Mouse (Mus musculus): ENCODE measurements at regions not wholly inside any gene's neighbourhood (a gene's known extent, or its start where the extent isn't known, plus 50 kb on each side); places are given as distances from the start of the nearest gene placed in this dataset.

GRCm38 (mm10) chr1:38739018-38739417 lies 74.3 kb upstream of the Aff3 start:
- POLR2A ChIA-PET, result no interaction called here
- CTCF ChIA-PET, result no interaction called here

DNA sequence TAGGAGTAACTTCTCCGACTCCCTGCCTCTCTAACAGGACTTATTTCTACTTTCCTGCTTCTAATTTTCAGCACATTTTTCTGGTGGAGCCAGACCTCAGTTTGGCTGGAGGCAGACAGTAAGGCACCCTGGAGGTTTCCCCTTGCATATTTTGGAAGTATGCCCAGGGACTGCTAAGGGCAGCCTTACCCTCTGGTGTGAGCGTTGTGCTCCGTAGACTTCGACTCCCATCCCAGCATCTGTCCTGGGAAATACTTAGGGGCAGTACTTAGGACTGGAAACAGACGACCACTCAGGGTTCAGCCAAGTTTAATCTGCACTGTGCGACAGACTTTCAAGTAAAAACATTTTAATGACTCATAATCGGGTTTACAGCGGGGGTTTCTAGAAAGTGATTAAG lies 71.0 kb upstream of the Aff3 start:
- ChIA-PET CTCF (interaction anchor here in 1 of 4 experiments (0.5 kb wide), 1 partner anchor 896 kb away, joined by 3 read pairs; no protein-coding TSS in a partner anchor), POLR2A (no interaction called here)

DNA sequence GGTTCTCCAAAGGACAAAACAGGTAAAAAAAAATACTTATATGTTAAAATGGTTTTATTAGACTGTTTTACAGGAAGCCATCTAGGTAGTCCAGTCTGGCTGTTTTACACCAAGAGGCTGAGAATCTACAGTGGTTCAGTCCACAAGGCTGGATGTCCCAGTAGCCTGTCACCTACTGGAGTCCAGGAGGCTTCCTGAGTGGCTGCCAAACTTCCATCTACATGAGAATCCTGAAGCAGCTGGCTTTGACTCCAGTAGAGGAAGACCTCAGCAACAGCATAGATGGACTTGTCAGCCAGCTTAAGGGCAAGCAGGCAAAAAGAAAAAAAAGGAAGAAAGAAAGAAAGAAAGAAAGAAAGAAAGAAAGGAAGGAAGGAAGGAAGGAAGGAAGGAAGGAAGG lies 68.4 kb upstream of the Aff3 start:
- ChIA-PET CTCF (no interaction called here), POLR2A (interaction anchor here in 1 of 4 experiments (0.7 kb wide), 1 partner anchor 57 kb away, joined by 7 read pairs; no protein-coding TSS in a partner anchor)

GRCm38 (mm10) chr1:38729977-38730782 lies 65.4 kb upstream of the Aff3 start:
- POLR2A ChIA-PET, result interaction anchor here in 2 of 4 experiments (0.6 kb wide), 2 partner anchors 49 to 598 kb away, joined by 3 to 4 read pairs; no protein-coding TSS in a partner anchor
- CTCF ChIA-PET, result interaction anchor here in 2 of 4 experiments (0.6 to 1.3 kb wide), 4 partner anchors 10 to 524 kb away, joined by 3 to 8 read pairs (median 4); no protein-coding TSS in a partner anchor

GRCm38 (mm10) chr1:38725805-38726204 lies 61.0 kb upstream of the Aff3 start:
- POLR2A ChIA-PET, result no interaction called here
- CTCF ChIA-PET, result no interaction called here

GRCm38 (mm10) chr1:38724631-38725030 lies 59.9 kb upstream of the Aff3 start:
- CTCF ChIA-PET, result interaction anchor here in 1 of 4 experiments (1.0 kb wide), 1 partner anchor 539 kb away, joined by 3 read pairs; no protein-coding TSS in a partner anchor
- POLR2A ChIA-PET, result no interaction called here

DNA sequence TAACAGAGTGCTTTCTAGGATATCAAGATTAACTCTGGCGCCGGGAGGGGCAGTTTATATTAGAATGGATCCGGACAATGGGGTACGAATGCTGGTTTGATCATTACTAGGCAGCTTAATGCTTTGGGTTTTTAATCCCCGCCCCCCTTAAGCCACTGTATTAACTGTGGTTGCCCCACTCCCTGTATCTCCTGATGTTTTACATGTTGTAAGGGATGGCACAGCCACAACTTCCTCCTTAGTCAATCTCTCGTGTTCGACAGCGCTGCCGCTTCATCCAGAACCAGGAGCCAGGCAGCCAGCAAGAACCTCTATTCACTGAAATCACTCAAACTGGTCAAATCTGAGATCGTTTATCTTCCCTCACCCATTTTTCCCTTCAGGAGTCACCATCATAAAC lies 57.4 kb upstream of the Aff3 start:
- ChIA-PET POLR2A (interaction anchor here in 1 of 4 experiments (0.5 kb wide), 1 partner anchor 173 kb away, joined by 4 read pairs; no protein-coding TSS in a partner anchor), CTCF (interaction anchor here in 1 of 4 experiments (0.6 kb wide), 1 partner anchor 470 kb away, joined by 3 read pairs; no protein-coding TSS in a partner anchor)

DNA sequence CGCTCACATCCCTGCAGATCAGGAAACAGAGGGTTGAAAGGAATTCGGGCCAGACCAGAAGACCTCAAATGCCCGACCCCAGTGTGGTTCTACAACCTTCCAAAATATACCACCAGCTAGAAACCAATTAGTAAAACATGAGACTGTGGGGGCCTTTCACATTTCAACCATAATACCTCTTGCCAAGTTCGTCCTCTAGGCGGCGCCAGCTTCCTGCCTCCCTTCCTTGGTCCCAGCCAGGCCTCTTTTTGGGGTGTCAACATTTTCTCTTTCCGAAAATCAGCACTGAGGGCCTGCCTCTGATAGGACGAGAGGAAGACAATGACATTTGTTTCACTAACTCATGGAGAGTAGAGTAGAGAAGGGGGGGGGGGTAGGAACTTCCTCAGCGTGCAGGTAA lies 55.5 kb upstream of the Aff3 start:
- CTCF ChIA-PET, result interaction anchor here (0.6 to 1.3 kb wide), 10 partner anchors 10 to 486 kb away, joined by 3 to 8 read pairs (median 3); no protein-coding TSS in a partner anchor
- POLR2A ChIA-PET, result no interaction called here

DNA sequence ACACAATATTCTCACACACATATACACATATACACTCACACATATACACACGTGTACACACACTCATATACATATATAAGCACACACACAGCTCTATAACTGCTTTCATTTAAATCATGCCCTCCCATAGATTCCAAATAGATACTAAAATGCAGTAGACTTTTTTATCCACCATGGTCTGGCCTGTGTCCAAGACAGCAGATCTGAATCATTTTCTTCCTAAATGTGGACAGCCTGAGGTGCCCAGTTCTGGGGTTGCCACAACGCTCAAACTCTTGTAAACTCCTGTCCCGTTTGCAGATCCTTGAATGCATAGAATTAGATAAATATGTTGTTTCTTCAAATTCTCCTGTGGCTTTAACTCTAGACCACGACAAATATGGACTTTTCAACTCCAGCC lies 50.9 kb upstream of the Aff3 start:
- CTCF ChIA-PET, result no interaction called here
- POLR2A ChIA-PET, result no interaction called here
